Mouse (Mus musculus): Measurements from ENCODE around the gene BC025920.

BC025920 gene

DNA sequence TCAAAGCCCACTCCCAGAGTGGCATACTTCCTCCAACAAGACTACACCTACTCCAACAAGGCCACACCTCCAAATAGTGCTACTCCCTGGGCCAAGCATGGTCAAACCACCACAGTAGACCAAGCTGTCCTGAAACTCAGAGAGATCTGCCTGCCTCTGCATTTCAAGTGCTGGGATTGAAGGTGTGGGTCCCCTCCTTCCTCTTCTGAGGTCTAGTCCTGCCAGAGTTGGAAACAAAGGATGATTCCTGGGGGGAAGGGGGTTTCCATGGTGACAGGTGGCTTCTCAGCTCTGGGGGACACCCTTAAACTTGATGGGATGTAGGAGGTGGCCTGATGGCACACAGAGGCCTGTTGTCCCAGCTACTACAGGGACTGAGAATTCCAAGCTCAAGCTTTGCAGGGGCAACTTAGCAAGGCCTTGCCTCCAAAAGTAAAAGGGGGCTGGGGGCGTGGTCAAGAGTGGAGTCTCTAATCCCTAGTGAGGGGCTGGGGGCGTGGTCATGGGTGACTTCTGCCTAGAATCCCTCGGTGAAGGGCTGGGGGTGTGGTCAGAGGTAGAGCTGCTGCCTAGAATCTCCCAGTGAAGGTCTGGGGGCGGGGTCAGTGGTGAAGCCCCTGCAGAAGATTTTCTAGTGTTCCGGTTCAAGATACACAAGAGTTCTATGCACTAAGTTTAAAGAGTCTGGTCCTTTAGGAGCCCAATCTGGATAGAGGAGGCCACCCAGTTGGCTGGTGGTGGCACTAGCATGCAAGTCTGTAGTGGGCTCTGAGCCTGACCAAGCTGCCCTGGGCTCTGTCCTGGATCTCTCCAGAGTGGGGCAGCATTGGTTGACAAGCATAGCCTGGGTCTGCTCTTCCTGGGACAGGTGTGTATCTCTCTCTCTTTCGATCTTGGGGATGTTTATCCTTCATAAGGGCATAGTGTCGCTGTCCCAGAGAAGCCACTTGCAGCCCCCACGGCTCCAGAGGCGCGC is 31.7 kb upstream of the BC025920 start, which contains the start of gene Tle2:
Gene Tle2, plus strand, starts transcription at position 481 of the 976 bp plus-strand sequence.
- peak; percentile 90 for DNase-seq

DNA sequence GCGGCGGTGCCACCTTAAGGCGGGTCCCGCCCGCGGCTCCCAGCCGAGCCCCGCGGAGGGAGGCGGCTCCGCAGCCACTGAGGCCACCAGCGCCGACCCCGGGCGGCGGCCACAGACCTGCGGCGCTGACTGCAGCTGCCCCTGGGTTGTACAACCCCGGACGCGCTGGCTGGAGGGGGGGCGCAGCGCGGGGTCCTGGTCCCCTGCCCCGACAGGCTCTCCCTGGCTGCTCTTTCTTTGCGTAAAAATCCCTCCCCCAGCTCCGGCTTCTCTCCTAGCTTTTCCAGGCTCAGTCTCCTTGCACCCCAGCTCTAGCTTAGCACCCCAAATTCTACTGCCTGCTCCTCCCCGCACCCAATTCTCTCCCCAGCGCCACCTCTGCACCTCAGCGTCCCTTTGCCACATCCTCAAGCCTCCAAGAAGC is 30.9 kb upstream of the BC025920 start:
- DNase-seq = peak; percentile 97

DNA sequence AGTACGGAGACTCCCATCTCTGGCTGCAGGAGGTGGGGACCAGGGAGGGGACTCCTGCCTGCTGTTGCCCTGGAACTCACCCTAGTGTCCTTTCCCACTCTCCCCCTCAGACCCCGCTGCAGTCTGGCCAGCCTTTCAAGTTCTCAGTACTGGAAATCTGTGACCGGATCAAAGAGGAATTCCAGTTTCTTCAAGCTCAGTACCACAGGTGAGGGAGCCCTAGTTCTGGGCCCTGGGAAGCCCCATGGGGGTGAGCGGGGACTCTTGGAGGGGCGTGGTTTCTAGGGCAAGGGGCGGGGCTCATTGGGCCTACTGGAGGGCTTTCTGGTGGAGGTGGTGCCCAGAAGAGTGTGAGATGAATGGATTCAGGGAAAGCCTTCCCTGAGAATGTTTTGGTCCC is 30.4 kb upstream of the BC025920 start:
- DNase-seq = peak; percentile 94

DNA sequence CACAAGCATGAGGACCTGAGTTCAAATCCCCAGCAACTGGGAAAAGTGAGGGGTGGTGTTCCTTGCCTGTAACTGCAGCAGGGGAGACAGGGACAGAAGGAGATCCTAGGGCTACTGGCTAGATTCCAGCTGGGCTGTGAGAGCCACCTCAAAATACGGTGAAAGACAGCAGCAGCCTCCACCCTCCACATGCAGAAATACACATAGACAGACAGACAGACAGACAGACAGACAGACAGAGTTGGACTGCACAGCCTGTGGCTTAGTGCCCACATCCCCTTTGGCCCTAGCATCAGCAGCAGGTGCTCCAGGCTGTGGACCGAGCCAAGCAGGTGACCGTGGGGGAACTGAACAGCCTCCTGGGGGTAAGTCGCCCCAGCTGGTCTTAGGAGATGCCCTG is 26.1 kb upstream of the BC025920 start:
- no peak for DNase-seq

DNA sequence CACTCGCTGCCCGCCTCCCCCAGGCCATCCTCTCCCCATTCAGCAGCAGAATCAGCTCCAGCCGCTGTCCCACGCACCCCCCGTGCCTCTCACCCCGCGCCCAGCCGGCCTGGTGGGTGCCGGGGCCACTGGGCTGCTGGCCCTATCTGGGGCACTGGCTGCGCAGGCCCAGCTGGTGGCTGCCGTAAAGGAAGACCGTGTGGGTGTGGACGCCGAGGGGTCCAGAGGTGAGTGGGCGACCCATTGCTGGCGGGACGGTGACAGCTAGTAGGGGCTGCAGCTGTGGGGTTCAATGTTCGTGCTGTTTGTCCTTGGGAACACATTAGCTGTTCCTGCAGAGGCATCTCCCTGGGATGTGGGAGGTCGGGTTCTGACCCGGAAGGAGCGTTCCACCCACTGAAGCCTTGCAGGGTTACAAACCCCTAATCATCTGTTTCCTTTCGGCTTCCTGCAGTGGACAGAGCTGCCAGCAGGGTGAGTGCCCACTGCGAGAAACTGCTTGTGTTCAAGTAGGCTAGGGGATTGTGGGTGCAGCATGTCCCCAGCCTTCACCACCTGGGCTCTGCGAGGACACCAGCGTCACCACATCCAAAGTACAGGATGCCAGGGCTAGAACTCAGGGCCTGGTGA is 25.5 kb upstream of the BC025920 start:
- no peak for DNase-seq

DNA sequence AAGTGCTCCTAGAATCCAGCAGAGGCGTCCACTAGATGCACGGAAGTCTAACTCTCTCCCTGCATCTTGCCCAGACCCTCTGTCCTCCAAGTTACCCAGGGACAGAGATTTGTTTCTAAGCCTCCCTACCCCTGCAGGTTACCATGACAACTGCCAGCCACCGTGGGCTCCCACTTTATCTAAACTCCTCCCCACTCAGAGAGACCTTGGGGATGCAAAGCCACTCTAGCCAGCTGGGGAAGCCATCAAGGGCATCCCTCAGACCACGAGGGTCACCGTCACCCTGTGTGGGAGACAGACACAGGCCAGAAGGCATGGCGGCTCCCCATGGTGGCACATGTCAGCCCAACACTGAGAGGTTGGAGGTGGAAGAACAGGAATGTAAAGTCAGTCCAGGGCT is 22.7 kb upstream of the BC025920 start:
- no peak for DNase-seq

DNA sequence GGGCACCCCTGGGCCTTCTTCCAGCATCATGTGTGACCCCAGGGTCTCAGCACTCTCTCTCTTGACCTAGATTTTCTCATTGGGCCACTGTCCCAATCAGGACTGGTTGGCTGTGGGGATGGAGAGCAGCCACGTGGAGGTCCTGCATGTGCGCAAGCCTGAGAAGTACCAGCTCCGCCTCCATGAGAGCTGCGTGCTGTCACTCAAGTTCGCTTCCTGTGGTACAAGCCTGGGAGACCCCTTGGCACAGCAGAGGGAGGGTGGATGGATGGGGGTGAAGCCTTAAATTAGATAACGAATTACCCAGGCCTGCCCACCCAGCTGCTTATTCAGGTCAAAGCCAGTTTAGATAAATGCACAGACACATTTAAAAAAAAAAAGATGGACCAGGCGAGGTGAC is 17.3 kb upstream of the BC025920 start:
- peak; percentile 93 for DNase-seq

DNA sequence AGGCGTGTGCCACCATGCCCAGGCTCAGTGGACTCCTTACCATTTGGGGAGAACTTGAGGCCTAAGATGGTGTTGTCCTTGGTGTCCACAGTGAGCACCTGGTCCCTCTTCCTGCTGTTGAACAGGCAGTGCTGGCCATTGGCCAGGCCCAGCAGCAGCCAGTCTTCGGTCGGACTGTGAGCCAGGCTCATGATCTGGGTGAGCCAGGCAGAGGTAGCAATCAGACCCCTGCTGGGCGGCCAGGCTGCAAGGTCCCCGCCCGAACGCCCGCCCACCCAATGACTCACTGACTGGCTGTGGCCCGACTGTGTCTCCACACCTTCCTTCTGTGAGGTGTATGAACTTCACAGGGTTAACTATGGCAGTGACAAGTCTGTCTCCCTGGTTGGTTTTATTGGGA is 14.2 kb upstream of the BC025920 start:
- DNase-seq = peak; percentile 74

DNA sequence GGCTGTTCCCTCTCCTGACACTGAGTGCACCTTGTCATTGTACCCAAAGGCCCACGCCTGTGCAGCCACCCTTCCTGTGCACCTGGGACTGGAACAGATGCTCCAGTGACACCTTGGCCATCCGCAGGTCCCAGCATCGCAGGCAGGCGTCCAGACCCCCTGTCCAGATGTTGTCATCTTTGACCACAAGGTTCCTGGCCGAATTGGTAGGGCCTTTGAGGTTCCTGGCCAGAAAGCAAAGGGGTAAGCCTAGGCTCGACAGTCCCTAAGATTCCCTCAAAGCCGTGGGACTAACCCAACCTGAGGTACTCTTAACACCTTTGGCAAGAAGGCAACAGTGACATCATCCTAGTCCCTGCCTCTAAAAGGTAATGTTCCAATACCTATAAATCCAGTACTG is 13.4 kb upstream of the BC025920 start:
- peak; percentile 90 for DNase-seq

DNA sequence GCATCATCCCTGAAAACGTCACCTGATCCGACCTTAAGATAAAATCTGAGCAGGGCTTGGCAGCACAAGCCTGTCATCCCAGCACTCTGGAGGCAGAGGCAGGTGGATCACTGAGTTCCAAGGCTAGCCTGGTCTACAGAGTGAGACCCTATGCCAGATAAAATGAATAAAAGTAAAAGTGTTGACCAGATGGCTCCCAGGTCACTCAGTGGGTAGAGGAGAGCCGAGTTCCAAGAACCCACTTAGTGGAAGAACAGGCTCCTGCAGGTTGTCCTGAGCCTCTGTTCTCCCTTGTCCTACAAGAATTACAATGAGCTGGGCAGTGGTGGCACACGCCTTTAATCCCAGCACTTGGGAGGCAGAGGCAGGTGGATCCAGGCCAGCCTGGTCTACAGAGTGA is 12.8 kb upstream of the BC025920 start:
- DNase-seq = peak; percentile 81

DNA sequence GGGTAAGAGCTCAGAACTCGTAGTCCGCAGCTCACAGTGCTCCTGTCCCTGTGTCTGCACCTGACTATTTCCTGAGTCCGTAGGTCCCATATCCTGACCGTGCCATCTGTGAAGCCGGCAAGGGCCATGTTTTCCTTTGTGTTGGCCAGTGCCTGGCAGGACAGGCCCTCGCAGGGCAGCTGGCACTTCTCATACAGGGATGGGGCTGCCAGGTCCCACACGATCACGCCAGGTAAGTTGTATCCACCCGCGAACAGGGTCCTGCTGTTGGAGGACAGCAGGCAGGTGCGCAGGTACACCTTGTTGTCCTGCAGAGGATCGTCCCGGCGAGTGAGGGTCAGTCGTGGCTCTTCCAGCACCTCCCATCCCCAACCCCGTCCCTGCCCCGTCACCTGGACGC is 12.1 kb upstream of the BC025920 start:
- peak; percentile 90 for DNase-seq

DNA sequence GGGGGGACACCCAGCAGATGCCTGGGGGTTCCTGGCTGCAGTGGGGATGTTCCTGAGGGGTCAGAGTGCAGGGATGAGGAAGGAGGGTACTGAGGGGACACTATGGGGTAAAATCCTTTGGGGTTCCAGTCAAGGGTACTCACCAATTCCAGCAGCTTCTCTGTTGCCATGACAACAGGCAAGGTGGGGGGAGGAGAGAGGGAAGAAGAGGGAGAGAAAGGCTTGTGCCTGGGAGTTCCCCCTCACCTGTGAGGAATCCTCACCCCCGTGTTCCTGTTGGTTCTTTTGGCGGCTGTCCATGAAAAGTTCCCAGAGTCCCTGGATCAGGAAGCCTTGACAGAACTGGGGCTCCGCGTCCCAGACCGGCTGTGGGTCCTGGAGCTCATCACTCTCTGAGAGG is 10.5 kb upstream of the BC025920 start:
- DNase-seq = peak; percentile 93

DNA sequence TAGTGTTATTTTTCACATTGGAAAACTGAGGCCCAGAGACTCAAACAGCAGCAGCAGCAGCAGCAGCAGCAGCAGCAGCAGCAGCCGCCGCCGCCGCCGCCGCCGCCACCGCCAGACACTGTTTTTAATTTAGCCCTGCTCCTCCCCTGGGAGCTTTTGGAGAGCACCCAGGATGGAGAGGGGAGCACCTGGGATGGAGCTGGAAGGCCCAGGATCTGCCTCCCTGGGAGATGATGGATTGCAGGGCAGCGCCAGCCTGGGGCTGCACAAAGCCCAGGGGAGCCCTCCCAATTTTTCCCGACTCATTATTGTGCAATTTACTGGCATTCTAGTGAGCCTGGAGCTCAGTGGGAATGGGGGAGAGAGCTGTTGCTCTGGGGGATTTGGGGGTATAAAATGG is 9.5 kb upstream of the BC025920 start:
- DNase-seq = peak; percentile 97

DNA sequence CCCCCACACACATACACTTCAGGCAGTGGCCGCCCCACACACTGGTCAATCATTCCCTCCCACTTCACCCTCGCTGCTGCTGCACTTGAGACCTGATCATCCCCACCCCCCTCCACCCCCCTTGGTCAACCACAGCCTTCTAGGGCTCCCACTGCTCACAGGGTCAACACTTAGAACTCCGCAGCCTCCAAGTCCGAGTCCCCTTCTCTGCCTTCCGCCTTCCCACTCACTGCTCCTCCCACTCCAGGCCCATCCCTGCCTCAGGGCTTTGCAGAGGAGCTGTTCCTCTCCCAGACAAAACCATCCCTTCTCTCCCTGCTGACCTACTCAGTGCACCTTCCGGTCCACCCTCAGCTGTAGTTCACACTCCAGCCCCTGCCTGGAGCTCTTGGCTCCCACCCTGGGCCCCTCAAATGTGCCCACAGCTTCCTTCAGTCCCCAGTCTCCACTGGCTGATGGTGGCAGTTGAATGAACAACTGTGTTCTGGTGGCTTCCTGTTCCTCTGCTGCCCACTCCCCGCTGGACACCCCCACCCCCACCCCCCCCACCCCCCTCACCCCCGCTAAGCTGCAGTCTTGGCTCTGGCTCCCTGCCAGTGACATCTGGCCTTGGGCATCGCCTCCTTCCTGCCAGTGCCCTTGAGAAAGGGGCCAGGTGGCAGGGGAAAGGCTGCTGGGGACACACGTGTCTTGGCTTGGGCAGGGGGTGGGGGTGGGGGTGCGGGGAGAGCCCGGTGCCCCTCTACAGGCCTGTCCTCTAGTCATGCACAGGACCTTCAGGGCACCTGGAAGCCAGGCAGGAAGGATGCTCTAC is 8.7 kb upstream of the BC025920 start:
- peak; percentile 97 for DNase-seq

DNA sequence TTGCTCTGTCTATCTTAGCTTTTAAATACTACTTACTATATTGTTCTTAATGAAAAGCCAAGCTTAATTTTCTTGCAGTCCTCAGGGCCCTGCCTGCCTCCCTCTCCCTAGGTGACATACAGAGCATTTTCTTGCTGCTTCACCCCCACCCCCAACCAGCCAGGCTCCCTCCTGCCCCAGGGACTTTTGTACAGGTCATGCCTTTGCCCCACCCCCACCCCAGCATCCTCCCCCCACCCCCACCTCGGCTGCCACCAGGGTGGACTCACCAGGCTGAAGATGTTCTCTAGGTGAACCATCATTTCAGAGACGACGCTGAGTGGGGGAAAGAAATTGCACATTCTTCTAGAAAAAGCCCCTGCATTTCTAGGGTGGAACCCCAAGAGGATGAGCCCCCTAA is 7.7 kb upstream of the BC025920 start:
- peak; percentile 81 for DNase-seq

DNA sequence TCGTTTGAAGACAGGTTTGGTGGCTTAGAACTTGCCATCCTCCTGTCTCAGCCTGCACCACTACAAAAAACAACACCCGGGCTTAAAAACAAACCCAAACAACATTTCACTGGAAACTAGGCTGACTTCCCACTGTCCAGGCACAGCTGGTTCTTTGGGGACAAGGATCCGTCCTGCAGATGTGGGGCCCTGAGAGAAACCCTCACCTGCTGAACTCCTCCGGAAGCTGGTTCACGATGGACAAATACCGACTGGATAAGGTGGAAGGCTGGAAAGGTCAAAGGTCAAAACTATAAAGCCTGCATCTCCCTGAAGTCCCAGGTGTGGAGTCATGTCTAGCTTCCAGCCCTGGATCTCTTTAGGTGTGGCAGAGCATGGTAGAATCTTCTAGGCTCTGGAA is 7.2 kb upstream of the BC025920 start:
- peak; percentile 89 for DNase-seq

DNA sequence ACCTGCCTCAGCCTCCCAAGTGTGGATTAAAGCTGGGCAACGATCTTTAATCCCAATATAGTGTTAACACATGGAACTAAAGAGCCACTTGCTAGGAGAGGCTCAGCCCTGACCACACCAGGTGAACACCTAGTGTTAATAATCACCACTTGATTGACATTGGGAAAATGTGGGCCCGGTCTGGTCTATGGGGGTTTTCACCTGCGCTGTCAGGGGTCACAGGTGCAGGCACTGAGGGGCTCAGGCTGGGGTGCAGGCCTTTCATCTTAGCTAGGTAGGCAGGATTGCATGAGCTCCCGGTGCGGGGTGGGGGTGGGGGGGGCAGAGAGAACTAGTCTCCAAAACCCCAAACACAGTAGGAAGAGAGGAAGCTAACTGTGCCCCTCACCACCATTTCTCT is 6.4 kb upstream of the BC025920 start:
- DNase-seq = peak; percentile 92

DNA sequence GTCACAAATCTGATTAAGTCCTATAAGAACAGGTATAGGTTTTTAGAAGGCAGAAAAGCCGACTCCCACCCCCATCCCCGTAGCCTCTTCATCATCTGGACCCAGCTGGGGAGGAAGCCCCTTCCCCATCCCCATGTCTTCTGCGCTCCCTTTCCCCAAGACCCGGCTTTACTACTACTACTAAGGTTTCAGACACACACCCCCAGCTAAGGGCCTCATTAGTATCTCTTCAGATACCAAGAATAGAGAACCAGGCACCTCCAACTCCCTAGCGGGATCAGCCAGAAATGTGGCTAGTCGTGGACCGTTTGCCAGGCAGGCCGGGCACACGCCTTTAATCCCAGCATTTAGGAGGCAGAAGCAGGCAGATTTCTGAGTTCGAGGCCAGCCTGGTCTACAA is 6.0 kb upstream of the BC025920 start:
- DNase-seq = peak; percentile 90

DNA sequence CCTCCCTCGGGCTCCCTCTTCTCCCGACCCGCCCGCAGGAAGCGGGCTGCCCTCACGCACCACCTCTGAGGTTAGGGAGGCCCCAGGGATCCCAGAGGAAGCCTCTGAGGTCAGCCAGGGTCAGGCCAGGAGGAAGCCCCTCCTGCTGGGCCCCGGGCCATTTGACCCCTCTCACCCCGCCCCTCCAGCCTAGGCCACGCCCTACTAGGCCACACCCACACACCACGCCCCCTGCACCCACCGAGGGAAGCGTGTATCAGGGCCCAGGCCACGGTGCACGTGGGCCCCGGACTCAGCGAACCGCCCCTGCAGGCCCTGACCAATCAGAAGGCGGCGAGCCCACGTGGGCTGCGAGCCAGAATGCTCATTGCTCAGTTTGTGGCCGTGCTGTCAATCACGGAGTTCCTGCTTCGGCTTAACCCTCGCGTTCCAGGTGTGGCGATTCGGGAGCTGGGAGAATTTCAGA is 5.3 kb upstream of the BC025920 start, which contains the start of gene Tle6:
Gene Tle6, minus strand, starts transcription at position 336 of the 466 bp plus-strand sequence.
- DNase-seq = peak; percentile 100

DNA sequence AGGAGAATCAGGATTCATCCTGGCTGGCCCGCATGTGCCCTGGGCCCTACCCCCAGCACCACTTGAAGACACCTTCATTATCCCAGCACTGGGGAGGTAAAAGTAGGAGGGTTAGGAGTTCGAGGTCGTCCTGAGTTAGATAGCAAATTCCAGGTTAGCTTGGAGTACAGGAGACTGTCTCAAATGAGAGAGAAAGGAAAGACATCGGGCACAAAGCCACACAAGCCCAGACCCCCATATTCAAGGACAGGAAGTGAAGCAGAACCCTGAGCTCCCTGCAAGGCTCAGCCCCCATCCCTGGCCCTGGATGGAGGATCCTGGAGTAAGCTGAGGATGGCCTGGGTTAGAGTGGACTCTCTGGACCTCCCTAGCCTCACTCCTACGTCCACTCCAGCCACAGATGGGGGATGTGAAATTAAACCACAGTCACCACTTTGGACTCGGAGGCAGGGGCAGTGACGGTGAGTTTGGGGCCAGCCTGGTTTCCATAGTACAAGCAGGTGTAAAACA is 4.6 kb upstream of the BC025920 start:
- DNase-seq = peak; percentile 93

DNA sequence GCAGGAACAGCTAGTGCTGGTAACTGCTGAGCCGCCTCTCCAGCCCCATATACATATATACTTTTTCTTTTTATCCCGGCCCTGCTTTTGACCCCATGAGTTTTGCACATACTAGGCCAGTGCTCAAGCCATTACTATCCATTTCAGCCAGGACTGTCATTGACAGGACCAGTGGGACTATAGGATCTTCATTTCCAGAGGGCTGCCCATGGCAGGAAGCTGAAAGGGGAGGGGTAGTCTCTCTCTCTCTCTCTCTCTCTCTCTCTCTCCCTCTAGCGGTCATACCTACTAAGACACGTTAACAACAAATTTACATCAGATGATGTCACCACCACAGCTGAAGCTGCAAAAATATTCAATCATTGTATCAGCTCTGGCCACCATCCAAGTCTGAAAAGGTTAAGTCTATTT is 3.3 kb upstream of the BC025920 start:
- peak; percentile 94 for DNase-seq

All from heart, adult 11 months (tissue).